Mouse (Mus musculus) heart, embryonic 12.5 days (tissue): ENCODE measurements at regions not wholly inside any gene's neighbourhood (a gene's known extent, or its start where the extent isn't known, plus 50 kb on each side); places are given as distances from the start of the nearest gene placed in this dataset.

Experiments used
- ATAC-seq: fragments of 200-750 bp; cut with Nextera tagmentation; 2 replicates; pipeline ENCODE4 v1.8.0; 2017; ENCODE audit warnings: moderate TSS enrichment, moderate library complexity; ENCODE audit not compliant: insufficient number of reproducible peaks, low FRiP score
- H3K27ac ChIP-seq: fragments of 300-500 bp; sonication (generic); 2 replicates; pipeline ENCODE4 v1.5.1; 2016; ENCODE audit warnings: mild to moderate bottlenecking, moderate library complexity; ENCODE audit not compliant: poor library complexity, severe bottlenecking
- H3K27me3 ChIP-seq: fragments of 300-500 bp; sonication (generic); replicated peaks from 2 replicates; pipeline ENCODE4 v1.6.1; 2016; ENCODE audit warnings: mild to moderate bottlenecking, moderate library complexity
- H3K36me3 ChIP-seq: fragments of 300-500 bp; sonication (generic); 2 replicates; pipeline ENCODE4 v1.6.1; 2016; ENCODE audit warnings: mild to moderate bottlenecking, moderate library complexity
- H3K4me1 ChIP-seq: fragments of 300-500 bp; sonication (generic); replicated peaks from 2 replicates; pipeline ENCODE4 v1.6.1; 2016; ENCODE audit warnings: mild to moderate bottlenecking
- H3K4me2 ChIP-seq: fragments of 300-500 bp; sonication (generic); 2 replicates; pipeline ENCODE4 v1.6.1; 2016; ENCODE audit warnings: mild to moderate bottlenecking, moderate library complexity
- H3K4me3 ChIP-seq: fragments of 300-500 bp; sonication (generic); 2 replicates; pipeline ENCODE4 v1.5.1; 2016; ENCODE audit warnings: mild to moderate bottlenecking
- H3K9ac ChIP-seq: fragments of 300-500 bp; sonication (generic); 2 replicates; pipeline ENCODE4 v1.6.1; 2016; ENCODE audit warnings: mild to moderate bottlenecking, moderate library complexity
- H3K9me3 ChIP-seq: fragments of 300-500 bp; sonication (generic); replicated peaks from 2 replicates; pipeline ENCODE4 v1.6.1; 2016; ENCODE audit warnings: mild to moderate bottlenecking, moderate library complexity
- WGBS: fragments of 180-500 bp; shearing (Covaris S2); methylation state at CpG from one replicate; pipeline ENCODE4 v1.1.7; 2016; 5-methylcytosine and 5-hydroxymethylcytosine counted together

- WGBS, result 26% methylated on average over 2 of the region's 2 CpGs
Observed at GRCm38 (mm10) chr8:116261286-116261685, 243.5 kb upstream of the Dynlrb2 start.

DNA sequence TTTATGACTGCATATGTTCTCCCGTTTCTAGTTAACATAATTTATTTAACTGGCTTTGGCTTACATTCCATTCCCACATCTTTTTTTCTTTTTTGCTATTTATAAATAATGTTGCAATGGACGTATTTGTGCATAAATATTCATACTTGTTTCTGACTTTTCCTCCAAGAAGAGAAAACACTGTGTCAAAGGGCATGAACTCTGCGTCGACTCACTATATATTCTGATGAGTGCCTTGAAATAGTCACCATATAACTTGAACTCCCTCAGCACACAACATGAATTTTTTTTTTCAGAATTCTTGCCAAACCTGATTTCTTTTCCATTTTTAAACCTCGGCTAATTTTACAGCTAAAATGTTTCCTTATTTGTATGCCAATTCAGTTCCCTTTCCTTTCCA is 249.4 kb upstream of the Dynlrb2 start:
- no peaks in the 10 kb centered on the region for H3K36me3 ChIP-seq
- ATAC-seq, result no peak
- H3K9ac ChIP-seq, result no peak overlapping the region
- no peak overlapping the region for H3K4me3 ChIP-seq
- H3K4me1 ChIP-seq, result peaks cover 8% of the 10 kb centered on the region
- H3K27me3 ChIP-seq, result no peaks in the 10 kb centered on the region
- H3K27ac ChIP-seq, result no peak overlapping the region
- H3K9me3 ChIP-seq, result no peaks in the 10 kb centered on the region; the same call in 1 of the 2 replicates
- no peak overlapping the region for H3K4me2 ChIP-seq
- 81% methylated on average over 5 of the region's 5 CpGs for WGBS

More at GRCm38 (mm10) chr8:116261286-116261685, 243.5 kb upstream of the Dynlrb2 start:
- Histone ChIP-seq H3K9ac (no peak overlapping the region), H3K36me3 (no peaks in the 10 kb centered on the region), H3K4me3 (no peak overlapping the region), H3K4me1 (peaks cover 9% of the 10 kb centered on the region), H3K27ac (no peak overlapping the region), H3K27me3 (no peaks in the 10 kb centered on the region), H3K4me2 (no peak overlapping the region), H3K9me3 (no peaks in the 10 kb centered on the region)
- ATAC-seq, result no peak

DNA sequence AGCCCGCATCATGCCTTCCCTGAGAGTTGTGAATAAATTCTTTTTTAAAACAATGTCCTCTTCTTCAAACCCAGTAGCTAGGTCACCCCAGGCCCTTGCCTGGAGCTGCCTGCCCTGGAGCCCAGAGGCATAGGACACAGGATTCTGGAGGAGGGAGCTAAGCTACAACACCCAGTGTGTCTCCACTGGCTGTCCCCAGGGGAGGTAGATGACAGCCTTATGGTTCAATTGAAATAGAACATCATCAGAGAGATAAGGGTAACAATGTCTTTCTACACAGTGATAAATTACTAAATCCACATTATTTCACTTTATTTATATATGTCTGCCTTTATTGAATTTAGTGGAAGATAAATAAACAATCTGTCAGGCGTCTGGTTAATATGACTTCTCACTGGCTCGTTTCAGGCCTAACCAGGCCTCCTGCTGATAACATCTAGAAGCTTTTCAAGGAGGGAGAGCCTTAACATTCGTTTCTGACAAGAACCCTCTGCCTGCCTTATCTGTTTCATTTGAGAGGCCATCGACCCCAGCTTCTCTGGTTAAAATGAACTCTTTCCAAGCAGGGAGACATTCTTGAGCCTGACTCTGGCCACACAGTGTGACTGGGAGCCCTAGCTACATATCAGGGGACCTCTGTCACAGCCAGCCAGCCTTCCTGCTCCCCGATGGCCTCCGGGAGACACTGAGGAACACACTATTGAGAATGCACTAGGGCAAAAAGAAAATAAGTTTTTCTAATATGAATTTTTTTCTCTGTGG is 252.1 kb upstream of the Dynlrb2 start:
- no peak overlapping the region for H3K4me2 ChIP-seq
- no peak for ATAC-seq
- WGBS, result 20% methylated on average over 7 of the region's 7 CpGs
- H3K9me3 ChIP-seq, result no peaks in the 10 kb centered on the region; the same call in 1 of the 2 replicates
- no peaks in the 10 kb centered on the region for H3K36me3 ChIP-seq
- no peak overlapping the region for H3K9ac ChIP-seq
- H3K27ac ChIP-seq, result 0 out of 2 replicates have a peak overlapping the region, but pooled peaks have one; percentile 15
- peaks cover 8% of the 10 kb centered on the region for H3K4me1 ChIP-seq
- H3K27me3 ChIP-seq, result no peaks in the 10 kb centered on the region
- H3K4me3 ChIP-seq, result no peak overlapping the region

DNA sequence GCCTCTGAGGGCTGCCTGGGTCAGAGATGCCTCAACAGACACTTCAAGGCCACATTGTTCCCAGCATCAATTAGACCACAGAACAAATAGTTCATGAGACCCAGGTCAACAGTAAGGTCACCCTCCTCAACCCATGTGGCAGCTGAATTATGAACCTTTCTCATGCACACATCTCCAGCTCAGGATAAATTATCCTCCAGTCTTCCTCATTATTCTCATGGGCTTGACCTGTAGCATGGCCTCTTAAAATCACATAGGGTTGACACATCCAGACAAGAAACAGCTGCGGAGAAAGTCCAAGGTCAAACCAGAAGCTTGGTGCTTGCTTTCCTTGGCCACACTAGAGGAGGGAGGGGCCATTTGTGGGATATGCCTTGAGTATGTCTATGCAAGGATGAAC is 256.4 kb upstream of the Dynlrb2 start:
- WGBS, result 73% methylated on average over 1 of the region's 1 CpGs
- Histone ChIP-seq H3K4me1 (peaks cover 11% of the 10 kb centered on the region), H3K4me2 (no peak overlapping the region), H3K9ac (no peak overlapping the region), H3K9me3 (no peaks in the 10 kb centered on the region; the same call in 1 of the 2 replicates), H3K27ac (no peak overlapping the region), H3K27me3 (no peaks in the 10 kb centered on the region), H3K36me3 (no peaks in the 10 kb centered on the region), H3K4me3 (no peak overlapping the region)
- ATAC-seq, result no peak

DNA sequence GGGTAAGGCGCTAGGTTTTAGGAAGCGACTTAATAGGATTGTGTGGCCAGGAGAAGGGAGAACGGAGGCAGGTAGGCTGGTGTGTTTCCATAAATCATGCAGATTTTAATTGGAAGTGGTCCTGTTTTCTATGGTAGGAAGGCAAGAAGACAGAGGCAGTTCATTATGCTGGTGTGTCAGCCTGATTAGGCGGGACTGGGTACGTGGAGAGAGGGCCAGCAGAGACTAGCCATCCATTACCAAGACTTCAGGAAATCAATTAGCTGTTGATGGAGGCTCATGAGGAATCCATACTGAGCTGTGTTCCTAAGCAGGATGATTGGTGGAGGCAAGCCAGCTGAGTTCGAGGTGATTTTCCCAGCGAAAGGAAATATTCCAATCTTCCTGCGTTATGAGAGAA is 261.3 kb upstream of the Dynlrb2 start:
- H3K4me3 ChIP-seq, result no peak overlapping the region
- H3K4me2 ChIP-seq, result no peak overlapping the region
- WGBS, result 67% methylated on average over 8 of the region's 8 CpGs
- no peaks in the 10 kb centered on the region for H3K9me3 ChIP-seq
- no peaks in the 10 kb centered on the region for H3K27me3 ChIP-seq
- H3K9ac ChIP-seq, result no peak overlapping the region
- ATAC-seq, result no peak
- no peaks in the 10 kb centered on the region for H3K36me3 ChIP-seq
- H3K27ac ChIP-seq, result no peak overlapping the region
- peaks cover 5% of the 10 kb centered on the region; the same call in 1 of the 2 replicates for H3K4me1 ChIP-seq

DNA sequence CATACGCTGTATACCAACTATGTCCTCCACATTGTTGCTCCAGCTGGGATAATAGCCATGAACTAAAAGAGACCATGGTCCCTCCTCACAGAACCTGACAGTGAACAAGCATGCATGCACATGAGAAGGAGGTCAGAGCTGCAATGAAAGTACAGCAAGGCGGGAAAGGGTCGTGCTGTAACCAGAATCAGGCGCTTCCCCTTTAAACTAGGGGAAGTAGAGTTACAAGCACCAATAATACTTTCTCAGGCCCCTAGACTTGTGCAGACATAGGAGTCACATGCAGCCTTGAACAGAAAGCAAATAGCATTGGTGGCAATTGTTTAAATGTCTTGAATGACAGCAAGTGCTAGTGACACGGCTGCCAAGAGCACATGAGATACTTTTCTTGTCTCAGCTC is 261.8 kb upstream of the Dynlrb2 start:
- Histone ChIP-seq H3K4me2 (no peak overlapping the region), H3K27me3 (no peaks in the 10 kb centered on the region), H3K9ac (no peak overlapping the region), H3K4me1 (peaks cover 5% of the 10 kb centered on the region; the same call in 1 of the 2 replicates), H3K4me3 (no peak overlapping the region), H3K9me3 (no peaks in the 10 kb centered on the region), H3K36me3 (no peaks in the 10 kb centered on the region), H3K27ac (no peak overlapping the region)
- ATAC-seq, result no peak
- 76% methylated on average over 5 of the region's 5 CpGs for WGBS

- Histone ChIP-seq H3K9me3 (no peaks in the 10 kb centered on the region), H3K27me3 (no peaks in the 10 kb centered on the region), H3K4me3 (no peak overlapping the region), H3K4me1 (peaks cover 5% of the 10 kb centered on the region; the same call in 1 of the 2 replicates), H3K27ac (no peak overlapping the region), H3K9ac (no peak overlapping the region), H3K4me2 (no peak overlapping the region), H3K36me3 (no peaks in the 10 kb centered on the region)
- no peak for ATAC-seq
- WGBS, result 87% methylated on average over 5 of the region's 5 CpGs
Observed at GRCm38 (mm10) chr8:116241987-116242242, 262.9 kb upstream of the Dynlrb2 start.

- Histone ChIP-seq H3K36me3 (no peaks in the 10 kb centered on the region), H3K27me3 (no peaks in the 10 kb centered on the region), H3K4me2 (no peak overlapping the region), H3K27ac (no peak overlapping the region), H3K4me3 (no peak overlapping the region), H3K9me3 (no peaks in the 10 kb centered on the region), H3K9ac (no peak overlapping the region), H3K4me1 (peaks cover 5% of the 10 kb centered on the region; the same call in 1 of the 2 replicates)
- 80% methylated on average over 11 of the region's 11 CpGs for WGBS
- ATAC-seq, result no peak
Observed at GRCm38 (mm10) chr8:116241146-116241986, 263.4 kb upstream of the Dynlrb2 start.

GRCm38 (mm10) chr8:116238670-116239069 is 266.1 kb upstream of the Dynlrb2 start:
- ATAC-seq, result no peak
- H3K9ac ChIP-seq, result no peak overlapping the region
- no peaks in the 10 kb centered on the region for H3K36me3 ChIP-seq
- no peak overlapping the region for H3K4me3 ChIP-seq
- H3K27ac ChIP-seq, result no peak overlapping the region
- H3K9me3 ChIP-seq, result no peaks in the 10 kb centered on the region
- no peaks in the 10 kb centered on the region for H3K27me3 ChIP-seq
- 81% methylated on average over 1 of the region's 1 CpGs for WGBS
- H3K4me1 ChIP-seq, result 0 out of 2 replicates have a peak, but pooled peaks cover 5% of the 10 kb centered on the region
- no peak overlapping the region for H3K4me2 ChIP-seq

GRCm38 (mm10) chr8:116237561-116238100 is 267.1 kb upstream of the Dynlrb2 start:
- no peak overlapping the region for H3K9ac ChIP-seq
- H3K9me3 ChIP-seq, result no peaks in the 10 kb centered on the region
- no peak for ATAC-seq
- H3K27ac ChIP-seq, result no peak overlapping the region
- 66% methylated on average over 3 of the region's 3 CpGs for WGBS
- no peaks in the 10 kb centered on the region for H3K4me1 ChIP-seq
- H3K4me3 ChIP-seq, result no peak overlapping the region
- H3K4me2 ChIP-seq, result no peak overlapping the region
- no peaks in the 10 kb centered on the region for H3K27me3 ChIP-seq
- H3K36me3 ChIP-seq, result no peaks in the 10 kb centered on the region

- WGBS, result 69% methylated on average over 5 of the region's 5 CpGs
- H3K9ac ChIP-seq, result no peak overlapping the region
- no peak overlapping the region for H3K4me3 ChIP-seq
- no peaks in the 10 kb centered on the region for H3K27me3 ChIP-seq
- H3K36me3 ChIP-seq, result no peaks in the 10 kb centered on the region
- no peak overlapping the region for H3K27ac ChIP-seq
- ATAC-seq, result no peak
- no peak overlapping the region for H3K4me2 ChIP-seq
- 0 out of 2 replicates have a peak, but pooled peaks cover 5% of the 10 kb centered on the region for H3K9me3 ChIP-seq
- H3K4me1 ChIP-seq, result no peaks in the 10 kb centered on the region
Observed at GRCm38 (mm10) chr8:116229654-116230136, 275.1 kb upstream of the Dynlrb2 start.
